Mouse (Mus musculus) kidney, adult 9 months (tissue): ENCODE data around the gene Sox5.

Experiments used
- DNase-seq: peaks from one replicate; pipeline ENCODE4 v3.0.0; 2022

Gene Sox5

DNA sequence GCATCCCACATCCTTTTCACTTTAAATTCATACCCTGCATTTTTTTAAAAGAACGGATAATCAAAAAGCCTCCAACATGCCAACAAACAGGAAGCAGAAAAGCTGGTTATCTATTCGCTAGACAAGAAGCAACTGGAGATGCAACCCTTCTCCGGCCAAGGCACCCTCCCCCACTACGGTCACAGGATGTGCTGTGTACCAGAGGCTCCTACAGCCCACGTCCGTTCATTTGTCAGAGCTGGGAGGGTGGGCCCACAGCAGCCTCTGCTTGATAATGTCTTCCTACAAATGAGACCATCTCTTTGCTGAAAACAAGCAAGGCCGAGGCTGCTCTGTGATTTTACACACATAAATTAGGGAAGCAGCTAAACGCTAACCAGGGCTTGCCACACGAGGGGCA, 69.9 kb downstream of the Sox5 start:
- peak; percentile 18 for DNase-seq

DNA sequence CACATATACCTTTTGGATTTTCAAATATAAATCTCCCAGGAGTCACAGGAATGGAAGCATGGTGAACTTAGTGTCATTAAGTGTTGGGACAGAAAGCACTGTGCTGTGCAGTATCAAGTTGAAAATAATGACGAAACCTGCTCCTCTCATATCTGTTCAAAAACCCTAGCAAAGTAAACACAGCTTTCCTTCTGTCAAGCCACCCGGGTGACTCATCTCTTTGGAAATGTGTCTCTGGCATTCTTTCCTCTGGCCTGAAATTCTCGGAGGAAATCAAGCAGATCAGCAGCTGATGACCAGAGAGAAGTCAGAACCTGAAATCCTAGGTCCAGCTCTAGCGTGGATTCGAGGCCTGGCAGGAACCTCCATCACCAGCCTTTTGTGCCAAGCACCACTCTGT, 71.0 kb downstream of the Sox5 start:
- DNase-seq, result peak; percentile 35

DNA sequence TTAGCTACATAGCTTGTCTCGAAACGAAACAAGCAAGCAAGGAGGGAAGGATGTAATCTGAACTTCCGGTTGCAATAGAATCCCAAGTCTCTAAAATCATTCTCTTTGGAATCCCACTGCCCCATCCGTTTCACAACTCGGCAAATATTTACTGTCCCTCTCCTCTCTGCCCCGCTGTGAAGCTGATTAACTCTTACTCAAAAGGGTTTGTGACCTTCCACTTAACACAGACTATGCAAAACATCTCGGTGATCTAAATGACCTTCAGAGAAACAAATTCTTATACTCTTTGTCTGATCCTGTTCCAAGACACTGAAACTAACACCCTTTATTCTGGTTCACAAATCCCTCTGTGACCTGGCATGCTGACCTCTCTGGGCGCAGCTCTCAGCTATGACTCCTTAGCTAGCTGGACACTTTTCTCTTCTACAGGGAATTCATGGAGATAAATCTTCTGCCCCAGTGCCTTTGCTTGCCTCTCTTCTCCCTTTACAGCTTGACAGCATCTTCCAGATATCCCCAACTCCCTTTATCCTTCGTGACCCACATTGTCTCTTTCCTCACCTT, 72.1 kb downstream of the Sox5 start:
- DNase-seq, result no peak

DNA sequence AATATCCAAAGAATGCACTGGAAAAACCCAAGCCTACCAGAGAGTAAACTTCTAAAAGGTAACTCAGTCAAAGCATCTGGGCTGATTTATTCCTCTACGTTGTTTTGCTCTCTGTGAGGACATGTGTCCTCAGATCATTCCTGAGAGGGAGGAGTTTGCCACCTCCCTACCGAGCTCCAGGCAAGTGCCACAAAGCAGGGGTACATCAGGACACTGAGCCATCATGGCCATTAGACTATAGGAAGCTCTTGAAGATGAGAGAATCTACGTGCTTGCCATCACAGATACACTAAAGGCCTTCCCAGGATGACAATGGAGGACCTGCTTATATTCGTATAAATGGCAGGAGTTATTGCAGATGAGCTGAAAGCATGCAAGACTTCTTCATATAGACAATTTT, 73.4 kb downstream of the Sox5 start:
- no peak for DNase-seq

DNA sequence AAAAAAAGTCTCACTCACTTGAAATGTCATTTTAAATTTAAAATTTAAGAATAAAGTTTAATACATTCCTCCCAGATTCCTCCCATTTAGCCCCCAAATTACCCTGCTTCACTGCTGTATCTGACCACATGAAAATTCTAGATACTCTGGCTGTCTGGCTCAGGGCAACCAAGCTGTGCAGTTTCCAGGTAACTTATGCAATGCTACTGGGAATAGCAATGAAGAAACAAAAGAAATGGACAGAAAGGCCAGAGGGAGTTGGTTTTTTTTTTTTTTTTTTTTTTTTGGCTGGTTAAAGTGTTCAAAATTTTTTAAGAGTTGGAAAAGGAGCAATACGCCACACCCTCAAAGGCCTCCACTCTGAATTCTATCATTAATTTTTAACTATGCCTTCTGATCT, 73.8 kb downstream of the Sox5 start:
- no peak for DNase-seq

DNA sequence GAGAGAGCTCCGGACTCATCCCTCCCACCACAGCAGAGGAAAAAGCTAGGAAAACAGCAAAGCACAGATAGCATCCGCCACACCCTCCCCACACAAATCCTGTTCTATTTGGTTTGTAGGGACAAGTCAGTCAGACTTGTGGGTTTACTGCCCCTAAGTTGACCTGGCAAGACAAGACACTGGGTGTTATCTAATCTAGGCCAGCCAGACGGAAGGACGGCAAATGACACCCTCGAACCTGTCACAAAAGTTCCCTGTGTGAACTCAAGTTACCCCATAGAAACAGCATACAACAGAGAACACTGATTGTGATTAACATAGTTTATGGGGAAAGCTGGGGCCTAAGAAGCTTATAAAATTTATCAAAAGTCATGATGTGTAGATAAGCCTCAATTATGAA, 76.8 kb downstream of the Sox5 start:
- DNase-seq, result no peak

DNA sequence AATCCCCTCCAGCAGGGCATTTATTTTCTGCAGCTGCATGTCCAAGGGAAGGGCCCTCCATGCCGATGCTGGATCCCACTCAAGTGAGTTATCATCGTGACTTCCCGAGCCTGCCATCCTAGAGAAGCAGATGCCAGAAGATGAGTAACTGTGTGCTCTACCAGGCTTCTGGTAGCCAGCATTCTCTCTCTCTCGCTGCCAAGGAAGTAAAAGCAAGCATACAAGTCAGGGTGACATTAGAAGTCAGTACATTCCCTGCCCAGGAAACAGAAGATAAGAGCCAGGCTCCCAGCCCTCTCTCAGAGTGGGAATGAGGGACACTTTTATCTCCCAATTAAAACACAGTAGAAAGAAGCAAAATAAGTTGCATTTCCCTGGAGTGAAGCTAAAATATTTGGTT, 86.1 kb downstream of the Sox5 start:
- no peak for DNase-seq

DNA sequence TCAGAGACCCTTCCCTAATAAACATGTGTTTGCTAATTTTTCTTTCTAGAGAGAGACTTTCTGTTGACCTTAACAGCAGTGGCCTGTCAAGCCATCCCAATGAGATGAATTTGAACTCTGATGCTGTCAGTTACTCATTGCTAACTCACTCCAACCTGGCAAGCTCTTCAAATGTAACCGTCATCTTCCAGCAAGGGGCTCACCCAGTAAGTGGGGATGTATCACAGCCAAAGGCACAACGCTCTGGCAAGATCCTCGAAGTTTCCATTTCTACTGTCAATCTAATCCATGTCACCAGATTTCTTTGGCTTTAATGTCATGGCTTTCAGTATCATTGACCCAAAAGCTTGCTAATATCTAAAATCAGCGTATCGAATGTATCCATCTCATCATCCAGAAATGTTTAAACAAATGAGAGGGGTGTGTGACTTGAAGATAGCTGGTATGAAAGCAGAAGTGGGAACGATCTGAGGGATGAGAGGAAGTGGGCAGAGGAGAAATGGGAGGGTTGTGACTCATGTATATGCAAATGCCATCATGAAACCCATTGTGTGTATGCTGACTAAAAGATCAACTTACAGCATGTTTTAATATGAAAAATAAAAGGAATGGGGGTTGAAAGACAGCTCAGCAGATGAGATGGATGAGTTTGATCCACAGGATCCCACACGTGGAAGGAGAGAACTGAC, 88.4 kb downstream of the Sox5 start:
- no peak for DNase-seq

DNA sequence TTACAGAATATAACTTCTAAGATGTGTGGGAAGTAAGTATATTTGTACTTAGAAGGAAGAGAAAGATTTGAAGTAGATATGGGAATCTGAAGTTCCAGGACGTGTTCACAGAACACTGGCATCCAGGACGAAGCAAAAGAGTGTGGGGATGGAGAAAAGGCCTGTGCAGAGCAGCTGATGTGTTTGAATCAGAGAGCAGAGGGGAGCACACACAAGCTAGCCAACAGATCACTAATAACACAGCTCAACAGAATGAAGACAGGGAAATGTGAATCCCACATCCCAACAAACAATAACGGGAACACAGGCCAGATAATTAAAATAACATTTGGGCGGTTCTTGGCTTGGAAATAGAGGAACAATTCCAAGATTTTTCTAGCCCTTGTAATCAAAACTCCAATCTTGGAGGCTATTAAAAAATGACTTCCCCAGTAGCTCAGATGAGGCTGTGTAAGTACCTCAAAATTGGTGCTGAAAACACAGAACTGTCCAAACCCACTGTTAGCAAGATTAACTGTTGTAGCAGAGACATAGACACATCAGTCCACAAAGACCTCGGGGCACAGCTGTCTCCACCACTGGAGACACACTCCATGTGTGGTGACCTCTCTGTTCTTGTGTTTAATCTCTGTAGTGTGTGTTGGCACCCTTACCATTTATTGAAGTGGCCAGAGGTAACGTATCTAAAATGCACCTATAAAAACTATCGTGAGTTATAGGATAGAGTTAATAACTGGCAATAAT, 90.3 kb downstream of the Sox5 start:
- peak; percentile 10 for DNase-seq

DNA sequence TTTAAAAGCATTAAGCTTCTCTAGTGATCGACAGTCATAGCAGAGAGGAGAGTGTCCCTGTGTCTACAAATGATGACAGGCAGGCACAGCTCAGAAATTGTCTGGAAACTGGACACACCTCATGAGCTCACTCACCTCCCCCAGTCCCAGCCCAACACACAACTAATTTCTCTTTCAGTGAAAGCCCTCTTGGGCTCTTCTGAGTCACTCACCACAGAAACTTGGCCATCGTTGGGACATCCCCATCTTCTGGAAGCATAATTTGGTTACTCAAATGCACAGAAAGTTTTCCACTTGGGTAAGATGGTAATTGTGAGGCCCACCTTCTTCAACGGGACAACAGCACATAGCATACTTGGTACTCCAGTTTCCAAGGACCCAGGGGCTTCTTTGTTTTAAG, 92.7 kb downstream of the Sox5 start:
- no peak for DNase-seq

DNA sequence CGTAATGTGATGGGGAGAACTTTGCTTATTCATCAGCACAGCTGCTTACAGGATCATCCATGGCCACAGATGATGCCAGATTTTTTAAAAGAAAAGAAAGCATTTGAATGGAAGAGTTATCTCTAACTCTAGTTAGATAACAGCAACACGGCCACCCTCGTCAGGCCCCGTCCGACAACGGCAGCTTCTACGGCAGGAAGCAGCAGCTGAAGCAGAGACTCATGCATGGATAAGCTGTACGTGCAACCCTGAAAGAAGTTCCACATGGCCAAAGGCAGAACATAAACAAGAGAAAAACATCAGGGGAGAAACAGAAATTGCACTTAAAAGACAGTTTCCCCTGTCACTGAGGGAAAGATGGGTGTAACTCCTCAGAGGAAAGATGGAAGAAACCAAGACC, 94.1 kb downstream of the Sox5 start:
- DNase-seq, result no peak

DNA sequence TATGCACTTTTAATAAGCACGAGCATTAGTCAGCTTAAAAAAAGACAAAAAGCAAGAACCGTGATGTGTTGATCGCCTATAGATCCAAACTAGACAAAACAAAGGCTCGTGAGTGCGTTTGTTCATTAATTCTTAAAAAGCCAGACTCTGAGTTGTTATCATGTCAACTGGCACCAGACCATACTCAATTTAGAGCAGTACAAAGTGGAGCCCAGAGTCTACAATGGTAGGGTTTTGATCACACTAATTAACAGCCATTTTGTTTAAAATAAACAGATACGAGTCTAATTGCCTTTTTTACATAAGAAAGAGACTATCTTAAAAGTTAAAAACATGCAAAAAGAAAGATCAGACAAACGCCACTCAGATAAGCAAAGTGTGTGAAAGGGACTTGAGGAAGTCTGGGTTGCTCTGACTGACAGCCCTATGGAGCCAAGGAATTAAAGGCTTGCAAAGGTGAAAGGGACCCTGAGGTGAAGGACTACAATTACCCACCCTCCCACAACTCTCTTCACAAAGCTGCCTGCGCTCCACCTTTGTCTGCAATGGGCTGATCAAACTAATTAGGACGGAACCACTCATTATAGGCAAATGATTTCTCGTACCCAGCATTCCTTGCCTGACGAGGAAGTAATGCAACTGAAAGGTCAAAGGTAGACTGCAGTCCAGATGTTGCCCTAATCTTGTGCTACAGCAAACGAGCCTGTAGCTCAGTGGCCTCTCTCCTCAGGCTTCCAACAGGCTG, 100.6 kb downstream of the Sox5 start:
- DNase-seq, result no peak

DNA sequence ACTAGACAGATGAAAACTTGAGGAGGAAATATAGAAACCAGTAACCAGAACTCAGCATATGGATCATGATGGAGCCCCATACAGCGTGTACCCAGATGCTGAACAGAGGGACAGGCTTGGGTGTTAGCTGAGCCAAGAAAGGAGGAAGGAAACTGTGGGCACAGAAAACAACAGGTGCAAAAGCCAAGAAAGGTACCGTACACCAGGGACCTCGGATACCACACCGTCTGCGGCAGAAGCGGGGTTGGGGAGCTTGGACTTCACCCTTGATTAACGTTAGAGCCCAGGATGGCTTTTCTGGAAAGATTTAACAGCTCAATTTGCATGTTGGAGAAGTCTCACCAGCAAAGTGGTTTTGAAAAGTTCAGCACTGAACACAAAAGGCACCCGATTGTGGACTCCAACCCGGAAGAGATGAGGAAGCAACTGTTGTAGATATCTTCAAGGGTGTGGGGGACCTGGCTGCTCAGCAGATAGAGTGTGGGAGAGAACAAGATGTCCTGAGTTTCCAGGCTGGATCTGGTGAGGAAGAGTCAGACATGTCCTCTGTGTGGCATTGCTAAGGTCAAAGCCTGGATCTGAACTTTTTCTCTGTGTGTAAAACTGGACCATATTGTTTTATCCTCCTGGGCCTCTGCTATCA, 104.2 kb downstream of the Sox5 start:
- DNase-seq, result no peak

DNA sequence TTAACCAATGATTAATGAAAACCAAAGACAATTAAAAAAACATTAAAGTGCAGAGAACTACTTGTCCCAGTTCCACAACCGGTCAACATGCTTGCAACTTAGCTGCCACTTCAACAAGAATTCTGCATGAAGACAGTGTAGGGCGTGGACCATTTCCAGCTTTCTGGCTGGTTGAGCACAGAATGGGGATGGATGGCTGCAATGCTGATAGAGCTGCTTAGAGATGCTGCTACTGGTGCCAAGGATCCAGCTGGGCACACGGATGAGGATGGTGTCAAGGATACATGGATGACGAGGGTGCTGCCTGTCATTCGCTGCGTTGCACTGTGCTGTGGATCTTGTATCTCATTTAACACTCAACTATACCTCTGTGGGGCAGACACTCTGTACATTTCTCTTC, 106.7 kb downstream of the Sox5 start:
- no peak for DNase-seq

DNA sequence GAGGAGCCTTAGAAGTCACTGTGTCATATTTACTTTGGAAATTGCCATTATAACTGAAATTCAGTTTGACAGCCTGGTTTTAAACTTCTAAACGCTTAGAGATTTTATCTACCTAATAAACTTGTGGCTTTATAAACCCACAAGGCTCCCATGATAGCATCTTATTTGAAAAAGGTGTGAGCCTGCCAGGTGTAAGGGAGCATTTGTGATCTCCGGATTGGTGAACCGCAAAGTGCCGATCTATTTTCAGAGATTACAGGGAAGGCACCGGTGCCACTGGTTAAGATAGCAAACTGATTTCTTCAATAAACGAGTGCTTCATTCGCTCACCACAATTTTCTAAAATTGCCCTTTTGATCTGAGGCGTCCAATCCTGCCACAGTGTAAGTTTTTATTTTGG, 107.9 kb downstream of the Sox5 start:
- DNase-seq, result no peak

DNA sequence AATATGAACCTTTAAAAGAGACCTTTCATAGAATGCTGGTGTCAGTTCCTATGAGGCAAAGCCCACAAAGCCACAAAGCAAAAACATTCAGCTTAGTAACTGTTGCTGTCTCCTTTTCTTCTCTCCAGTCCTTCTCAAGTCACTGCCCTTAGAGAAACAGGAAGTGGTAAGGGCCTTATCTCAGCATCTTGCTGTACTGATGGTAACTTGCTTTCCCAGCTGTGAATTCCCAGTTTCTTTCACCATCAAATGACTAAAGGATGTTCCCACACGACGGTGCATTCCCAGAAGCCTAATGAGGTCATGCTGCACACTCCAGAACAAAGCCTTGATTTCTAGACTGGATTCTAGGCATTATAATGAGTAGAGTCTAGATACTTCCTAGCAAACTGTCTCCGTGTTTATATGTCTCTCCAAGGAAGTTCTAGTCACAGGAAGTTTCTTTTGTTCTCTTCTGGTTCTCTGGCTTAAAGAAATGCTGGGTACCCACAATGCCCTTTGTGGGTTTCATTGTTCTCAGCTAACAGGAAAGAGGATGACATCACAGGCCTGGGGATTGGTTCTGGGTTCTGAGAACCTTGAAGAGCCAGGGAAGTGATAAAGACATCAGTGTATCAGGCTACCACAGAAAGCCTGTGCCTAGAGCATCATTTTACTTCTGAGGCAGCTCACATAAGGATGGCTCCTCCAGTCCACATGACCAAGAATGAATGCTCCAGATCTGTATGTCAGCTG, 111.2 kb downstream of the Sox5 start:
- DNase-seq, result no peak

DNA sequence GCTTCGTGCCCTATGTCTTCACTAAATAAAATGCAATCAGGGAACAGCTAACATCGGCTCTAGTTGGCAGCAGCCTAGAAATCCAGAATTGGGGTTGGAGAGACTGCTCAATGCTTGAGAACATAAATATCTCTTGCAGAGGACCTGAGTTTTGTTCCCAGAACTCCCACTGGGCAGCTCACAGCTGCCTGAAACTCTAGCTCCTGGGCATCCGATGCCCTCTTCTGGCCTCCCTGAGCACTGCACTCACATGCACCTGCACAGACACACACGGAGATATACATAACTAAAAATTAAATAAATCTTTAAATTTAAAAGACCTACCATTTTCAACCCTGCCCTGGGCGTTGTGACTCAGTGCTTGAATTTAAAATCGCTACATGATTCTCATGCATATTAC, 115.2 kb downstream of the Sox5 start:
- DNase-seq, result no peak

DNA sequence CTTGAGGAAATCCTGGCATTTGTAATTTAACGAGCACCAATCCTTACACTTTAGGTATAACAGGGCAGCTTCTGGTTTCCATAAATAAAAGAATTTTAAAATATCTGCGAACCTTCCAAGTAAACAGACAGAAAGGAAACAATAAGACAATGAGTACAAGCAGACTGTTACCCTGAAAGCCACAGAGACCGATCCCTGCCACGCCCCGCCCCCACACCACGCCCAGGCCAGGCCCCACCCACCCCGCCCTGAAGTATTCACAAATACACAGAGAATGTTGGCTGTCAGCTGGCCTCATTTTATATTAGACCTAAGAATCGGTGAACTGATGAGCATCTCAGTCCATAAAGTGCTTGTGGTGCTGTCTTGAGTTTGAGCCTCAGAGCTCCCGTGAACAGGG, 117.0 kb downstream of the Sox5 start:
- no peak for DNase-seq

DNA sequence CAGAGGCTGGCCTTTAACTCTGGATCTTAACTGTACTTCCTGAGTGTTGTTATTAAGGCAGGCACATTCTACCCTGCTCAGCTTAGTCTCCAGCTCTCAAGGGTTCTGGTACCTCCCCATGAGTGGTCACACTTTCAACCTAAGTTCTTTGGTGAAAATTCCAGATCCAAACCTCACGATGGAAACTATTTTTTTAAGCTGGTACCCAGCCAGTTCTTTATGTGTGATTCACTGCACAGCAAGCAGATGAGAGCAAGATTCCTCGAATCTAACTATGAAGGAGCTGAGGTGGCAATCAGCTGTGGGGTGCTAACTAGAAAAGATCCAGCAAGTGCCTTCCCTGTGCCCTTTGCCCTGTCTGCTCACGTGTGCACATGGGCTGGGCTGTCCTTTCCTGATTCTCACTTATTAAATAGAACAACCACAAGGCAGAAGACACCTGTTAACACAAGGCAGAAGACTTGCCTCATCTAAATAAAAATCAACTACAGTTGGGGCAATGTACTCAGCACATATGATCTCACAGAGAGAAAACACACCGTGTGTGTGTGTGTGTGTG, 118.2 kb downstream of the Sox5 start:
- peak; percentile 45 for DNase-seq

DNA sequence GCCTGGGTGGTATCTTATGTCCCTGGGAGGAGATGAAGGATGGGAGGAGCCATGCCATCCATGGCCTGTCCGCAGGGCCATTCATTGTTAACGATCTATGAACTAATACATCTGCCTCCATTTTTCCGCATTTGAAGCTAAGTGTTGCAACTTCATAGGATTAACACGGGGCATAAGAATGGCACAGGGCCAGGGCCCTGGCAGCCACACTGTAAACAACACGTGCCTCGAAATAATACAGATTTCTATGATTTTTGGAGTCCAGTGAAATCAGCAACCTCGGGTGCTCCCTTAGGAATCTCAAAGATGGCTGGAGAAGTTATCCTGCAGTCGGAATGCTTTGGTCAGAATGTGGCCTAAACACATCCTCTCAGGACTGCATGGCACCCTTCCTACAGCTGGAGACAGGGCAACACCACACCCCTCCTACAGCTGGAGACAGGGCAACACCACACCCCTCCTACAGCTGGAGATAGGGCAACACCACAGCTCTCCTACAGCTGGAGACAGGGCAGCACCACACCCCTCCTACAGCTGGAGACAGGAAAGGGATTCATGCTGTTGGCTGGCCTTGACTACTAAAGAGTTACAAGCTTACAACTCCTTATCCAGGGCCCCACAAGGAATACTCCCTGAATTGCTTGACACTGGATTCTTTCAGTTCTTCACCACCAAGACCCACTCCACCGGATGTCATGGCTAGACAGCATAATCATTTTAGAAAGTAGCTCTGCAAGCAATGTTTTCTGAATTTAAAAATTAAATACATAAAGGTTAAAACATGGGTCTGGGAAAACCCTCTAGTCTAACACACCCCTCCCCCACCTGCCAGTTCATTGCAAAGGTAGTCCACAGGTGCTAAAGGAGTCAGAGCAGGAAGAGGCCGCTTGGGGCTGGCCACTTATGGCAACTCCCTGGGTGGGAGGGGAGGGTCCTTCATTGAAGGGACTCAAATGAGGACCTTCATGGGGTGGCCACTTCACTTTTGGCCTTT, 122.4 kb downstream of the Sox5 start:
- DNase-seq, result no peak

DNA sequence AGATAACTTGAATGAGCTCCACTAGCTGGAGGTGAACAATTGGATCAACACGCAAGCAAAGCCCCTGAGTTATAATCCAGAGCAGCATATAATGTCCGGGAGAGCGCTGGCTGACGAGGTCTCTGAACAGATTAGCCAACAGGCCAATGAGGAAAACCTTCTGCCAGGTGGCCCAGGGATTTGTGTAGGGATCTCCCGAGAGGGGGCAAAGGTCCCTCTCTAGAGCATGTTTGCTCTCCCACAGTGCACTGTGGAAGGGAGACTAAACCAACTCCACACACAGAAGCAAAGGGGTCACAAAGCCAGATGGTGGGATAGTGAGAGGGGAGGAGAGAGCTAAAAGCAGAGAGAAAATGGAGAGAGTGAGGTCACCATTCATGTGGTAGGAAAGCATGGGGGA, 128.9 kb downstream of the Sox5 start:
- no peak for DNase-seq
